Comparison of ENCODE assay signal across 1 mouse cellular context in the genomic region with DNA sequence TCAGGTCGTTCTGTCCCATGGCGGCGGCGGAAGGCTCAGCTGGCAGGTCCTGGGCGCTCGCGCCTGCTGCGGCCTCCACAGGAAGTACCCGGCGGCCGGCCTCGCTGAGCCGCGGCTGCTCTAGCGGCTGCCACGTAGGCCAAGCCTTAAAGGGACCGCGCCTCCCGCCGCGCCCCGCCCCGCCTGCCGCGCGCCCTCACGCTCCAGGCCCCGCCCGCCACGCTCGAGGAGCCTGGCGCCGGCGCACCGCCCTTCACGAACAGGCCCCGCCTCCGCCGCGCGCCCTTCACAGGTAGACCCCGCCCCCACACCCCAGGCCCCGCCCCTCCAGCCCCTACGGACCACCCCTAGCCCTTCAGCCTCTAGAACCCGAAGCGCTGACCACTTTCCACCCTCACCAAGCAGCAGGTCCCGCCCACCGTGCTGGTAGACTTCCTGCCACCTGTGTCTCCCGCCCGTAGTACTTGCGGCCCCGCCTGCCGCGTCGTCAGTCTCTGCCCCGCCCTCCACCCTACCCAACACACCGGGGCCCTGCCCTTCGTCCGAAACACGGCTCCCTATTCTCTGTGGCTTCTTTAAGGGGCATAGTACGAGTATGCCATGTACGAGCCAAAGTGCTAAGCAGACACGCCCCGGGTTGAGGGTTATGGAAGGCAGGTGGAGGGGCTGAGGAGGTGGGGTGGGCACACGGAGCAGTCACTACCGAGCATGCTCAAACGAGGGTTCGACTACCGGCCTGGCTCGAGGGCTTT.
TF ChIP-seq lines count a peak whose summit lies in the region.

Gene Surf4 (minus strand): TSS at position 625 of the 752 bp plus-strand sequence.
Gene Stkld1 (plus strand): TSS at position 744 of the 752 bp plus-strand sequence.

TF ChIP-seq in MEL, 35 proteins besides CTCF, POLR2A, EP300 and RAD21 (continued from another document):
- TF ChIP-seq ELF1 (IDR thresholded peaks at IDR 0.05; ENCODE audit: low read depth, low read length), result peak; percentile 48; the same call in 1 of the 2 replicates
- no peak for TF ChIP-seq CHD1 (IDR thresholded peaks at IDR 0.05; ENCODE audit: low read depth, low read length)
- TF ChIP-seq GATA1 (IDR thresholded peaks at IDR 0.05; ENCODE audit: low read depth, low read length), result no peak
- peak; percentile 84 for TF ChIP-seq ZMIZ1 (IDR thresholded peaks at IDR 0.05; ENCODE audit: low read depth, low read length)
- no peak for TF ChIP-seq SMC3 (IDR thresholded peaks at IDR 0.05; ENCODE audit: low read depth, low read length)
- no peak for TF ChIP-seq ZNF384 (IDR thresholded peaks at IDR 0.05; ENCODE audit: low read depth, low read length)
- TF ChIP-seq POLR2AphosphoS5 (IDR thresholded peaks at IDR 0.05; ENCODE audit: borderline replicate concordance, low read depth, low read length), result no peak
- no peak for TF ChIP-seq JUND (IDR thresholded peaks at IDR 0.05; ENCODE audit: low read depth, low read length)
- peak; percentile 63 for TF ChIP-seq NRF1 (IDR thresholded peaks at IDR 0.05; ENCODE audit: insufficient read depth, low read depth, low read length, poor library complexity, severe bottlenecking)
- no peak; the same call in 1 of the 2 replicates for TF ChIP-seq ETS1 (IDR thresholded peaks at IDR 0.05; ENCODE audit: low read depth, low read length)
- TF ChIP-seq MYC (IDR thresholded peaks at IDR 0.05; ENCODE audit: low read depth, low read length), result no peak
- peak; percentile 36; the same call in 1 of the 2 replicates for TF ChIP-seq TCF12 (IDR thresholded peaks at IDR 0.05; ENCODE audit: low read depth, low read length)
- TF ChIP-seq BHLHE40 (IDR thresholded peaks at IDR 0.05; ENCODE audit: borderline replicate concordance, low read depth, low read length), result no peak
- no peak for TF ChIP-seq RCOR1 (IDR thresholded peaks at IDR 0.05; ENCODE audit: low read depth, low read length)
- no peak; the same call in none of the 2 replicates for TF ChIP-seq SIN3A (IDR thresholded peaks at IDR 0.05; ENCODE audit: low read length)
- TF ChIP-seq HCFC1 (IDR thresholded peaks at IDR 0.05; ENCODE audit: low read depth, low read length), result peak; percentile 76
- TF ChIP-seq POLR2AphosphoS2 (IDR thresholded peaks at IDR 0.05; ENCODE audit: low read length), result peak; percentile 88
- TF ChIP-seq E2F4 (IDR thresholded peaks at IDR 0.05; ENCODE audit: borderline replicate concordance, low read depth, low read length), result no peak
- no peak for TF ChIP-seq MEF2A (IDR thresholded peaks at IDR 0.05; ENCODE audit: extremely low read depth, insufficient replicate concordance, low read depth, low read length, poor library complexity, severe bottlenecking)
- no peak for TF ChIP-seq CHD2 (IDR thresholded peaks at IDR 0.05; ENCODE audit: low read length)
